Mouse (Mus musculus) spleen, adult 12 weeks (tissue): ENCODE results near the gene Ccr9.
"Not testable (repeated sequence)": the region's sequence is repeated elsewhere in the genome, so short reads cannot be mapped to it uniquely, and the experiment has no call there.

Experiments used
- DNase-seq: peaks from one replicate; pipeline ENCODE4 v3.0.0; 2022; ENCODE audit warnings: low spot score

The Ccr9 gene

DNA sequence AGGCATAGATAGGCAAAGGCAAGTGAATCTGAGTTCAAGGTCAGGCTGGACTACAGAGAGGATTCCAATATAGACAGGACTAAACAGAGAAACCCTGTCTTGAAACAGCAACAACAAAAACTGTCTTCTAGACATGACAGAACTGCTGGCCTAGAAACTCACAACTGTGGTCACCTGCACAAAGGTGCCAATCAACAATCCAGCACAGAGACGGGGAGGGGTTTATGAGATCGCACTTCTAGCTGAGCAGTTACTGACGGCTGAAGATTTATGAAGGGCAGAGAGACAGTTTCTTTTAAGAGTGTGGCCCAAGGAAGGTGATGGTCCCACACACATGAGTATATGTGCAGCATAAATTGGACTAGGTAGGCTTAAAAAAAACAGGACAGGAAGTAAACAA lies 38.1 kb downstream of the Ccr9 start:
- DNase-seq: no peak

DNA sequence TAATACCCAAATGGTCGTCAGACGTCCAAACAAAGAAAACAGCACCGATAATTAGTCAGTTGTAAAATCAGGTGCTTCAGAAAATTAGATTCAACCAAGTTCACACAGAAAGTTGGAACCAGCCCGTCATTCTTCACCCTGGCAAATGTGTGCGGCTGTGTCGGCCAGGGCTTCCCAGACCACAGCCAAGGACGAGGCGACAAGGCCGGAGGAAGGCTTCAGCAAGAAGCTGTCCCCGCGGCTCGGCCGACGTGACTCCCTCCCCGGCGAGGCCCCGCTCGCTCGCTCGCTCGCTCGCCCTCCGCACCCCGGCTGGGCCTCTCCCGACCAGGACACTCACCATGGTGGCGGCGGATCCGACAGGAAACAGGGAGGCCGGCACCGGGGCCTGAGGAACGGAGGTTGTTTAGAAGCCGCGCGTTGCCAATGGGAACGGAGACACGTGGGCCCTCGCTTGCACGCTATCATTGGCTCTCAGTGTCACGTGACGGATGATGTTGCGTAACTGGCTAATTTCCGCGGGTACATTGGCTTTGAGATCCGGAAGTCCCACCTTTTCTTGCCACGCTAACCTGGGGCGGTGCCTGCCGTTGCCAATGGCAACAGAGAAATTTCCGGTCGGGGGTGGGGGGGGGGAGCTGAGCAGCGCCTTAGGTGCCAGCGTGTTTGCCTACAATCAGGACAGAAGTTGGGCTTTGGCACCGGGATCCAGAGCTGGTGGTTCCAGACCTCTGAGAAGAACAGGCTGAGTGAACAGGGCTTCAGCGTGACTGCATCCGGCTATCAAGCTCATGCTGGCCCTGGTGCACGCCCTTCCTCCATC lies 39.2 kb downstream of the Ccr9 start, which contains the start of gene Lztfl1:
Lztfl1 (minus strand) TSS at position 512 of the 823 bp plus-strand sequence.
- DNase-seq: peak; percentile 86

DNA sequence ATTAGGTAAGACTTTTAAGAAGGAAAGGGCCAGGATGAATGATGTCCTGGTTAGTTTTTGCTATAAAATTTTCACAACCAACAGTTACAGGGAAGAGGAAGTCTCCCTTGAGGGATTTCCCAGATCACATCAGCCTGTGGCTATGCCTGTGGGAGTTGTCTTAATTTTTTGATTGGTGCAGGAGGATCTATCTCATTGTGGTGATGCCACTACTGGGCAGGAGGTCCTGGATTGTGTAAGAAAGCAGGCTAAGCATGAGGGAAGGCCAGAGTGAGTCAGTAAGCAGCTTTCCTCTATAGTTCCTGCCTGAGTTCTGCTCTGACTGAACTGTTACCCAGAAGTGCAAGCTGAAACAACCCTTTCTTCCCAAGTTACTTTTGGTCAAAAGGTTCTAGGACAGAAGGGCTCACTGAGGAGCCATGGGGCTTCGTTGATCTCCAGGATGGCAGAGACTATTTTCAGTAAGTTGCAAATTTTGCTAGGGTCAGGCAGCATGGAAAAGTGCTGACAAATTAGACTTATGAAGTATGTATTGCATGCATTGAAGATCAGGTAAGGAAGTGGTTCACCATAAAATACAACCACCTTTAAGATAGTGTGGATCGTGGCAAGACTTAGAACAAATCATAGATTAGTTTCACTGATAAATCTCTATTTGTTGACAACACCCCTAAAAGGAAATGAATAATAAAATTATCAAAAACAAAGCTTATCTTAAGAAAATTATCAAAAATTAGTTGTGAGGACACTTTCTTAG lies 44.7 kb downstream of the Ccr9 start:
- no peak for DNase-seq

DNA sequence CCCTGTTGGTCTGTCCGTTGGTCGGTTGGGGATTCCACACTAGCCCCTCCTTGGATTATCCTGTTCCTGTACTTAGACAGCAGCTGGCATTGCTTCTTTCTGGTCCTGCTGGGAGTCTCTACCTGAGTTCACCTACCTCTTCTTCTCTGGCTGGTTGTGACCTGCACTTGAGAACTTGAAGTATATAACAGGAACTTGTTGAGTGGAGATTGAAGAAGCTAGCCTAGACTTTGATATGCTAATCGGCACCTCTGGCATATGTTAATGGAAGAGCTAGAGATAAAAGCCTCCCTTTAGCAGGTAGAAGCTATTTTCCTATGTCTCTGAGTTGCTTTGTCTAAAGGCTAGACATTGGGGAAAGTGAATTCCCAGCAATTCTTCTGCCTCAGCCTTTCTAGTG lies 53.0 kb downstream of the Ccr9 start:
- no peak for DNase-seq

DNA sequence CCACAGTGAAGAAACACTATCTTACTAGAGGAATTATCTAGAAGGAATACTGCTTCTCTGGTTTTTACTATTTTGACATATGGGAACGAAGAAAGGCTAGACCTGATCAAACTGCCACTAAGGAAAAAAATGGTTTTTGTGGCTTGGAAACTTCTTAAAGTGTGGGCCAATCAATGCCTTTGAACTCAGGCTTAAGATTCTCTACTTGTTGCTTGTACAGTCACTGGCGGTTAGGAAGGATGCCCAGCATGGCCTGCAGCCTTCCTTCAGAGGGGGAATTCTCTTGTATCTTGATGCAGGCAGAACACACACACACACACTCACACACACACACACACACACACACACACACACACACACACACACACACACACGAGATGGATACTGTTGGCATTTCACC lies 55.9 kb downstream of the Ccr9 start:
- DNase-seq: no peak

DNA sequence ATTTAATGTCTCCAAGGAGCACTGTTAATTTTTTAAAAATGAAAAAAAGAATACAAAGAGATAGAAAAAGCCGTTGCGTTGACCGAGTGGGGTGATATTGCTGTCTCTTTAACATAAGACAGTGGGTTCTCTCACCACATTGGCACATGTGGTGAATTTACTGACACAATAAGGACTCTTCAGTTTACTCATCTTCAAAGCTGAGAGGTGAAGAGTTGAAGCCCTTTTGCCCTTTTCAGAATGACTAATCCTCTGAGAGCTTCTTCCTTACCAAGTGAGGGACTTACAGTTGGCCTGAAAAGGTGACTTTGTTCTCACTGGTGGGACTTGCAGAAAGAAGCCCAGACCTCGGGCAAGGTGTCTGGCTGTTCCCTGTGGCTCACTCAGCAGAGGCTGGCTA lies 62.6 kb downstream of the Ccr9 start:
- no peak for DNase-seq

DNA sequence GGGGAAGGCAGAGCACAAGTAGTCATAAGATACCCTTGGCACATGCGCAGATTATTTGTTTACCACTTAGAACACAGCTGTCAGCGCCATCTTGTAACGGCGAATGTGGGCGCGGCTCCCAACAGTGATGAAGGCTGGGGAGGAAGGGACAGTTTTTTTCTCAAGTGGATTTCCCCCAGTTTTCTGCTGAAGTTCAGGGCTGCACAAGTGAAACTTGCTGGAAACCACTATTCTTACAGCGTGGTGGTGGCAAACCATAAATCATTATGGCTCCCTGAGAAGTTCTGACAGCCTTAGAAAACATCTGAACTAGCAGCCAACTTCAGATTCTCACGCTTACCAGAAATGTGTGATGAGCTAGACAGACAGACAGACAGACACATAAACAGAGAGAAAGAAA lies 71.4 kb downstream of the Ccr9 start:
- not testable (repeated sequence) for DNase-seq

DNA sequence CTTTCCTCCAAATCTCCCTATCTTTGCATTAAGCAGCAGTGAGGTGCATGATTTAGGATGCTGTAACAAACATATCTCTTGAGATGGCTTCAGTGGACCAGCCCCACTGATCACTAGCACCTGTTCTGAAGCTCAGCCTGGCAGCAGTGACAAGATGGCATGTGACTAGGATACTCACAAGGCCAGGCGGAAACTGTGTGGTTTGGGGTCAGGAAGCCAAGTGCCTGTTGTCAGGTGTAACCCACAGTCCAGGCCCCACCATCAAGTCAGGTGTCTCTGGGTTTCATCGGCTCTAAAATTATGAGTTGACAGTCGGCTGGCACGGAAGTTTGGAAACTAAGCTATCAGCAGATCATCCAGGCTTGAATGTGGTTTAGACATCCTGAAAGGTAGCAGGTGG lies 76.1 kb downstream of the Ccr9 start:
- peak; percentile 57 for DNase-seq

DNA sequence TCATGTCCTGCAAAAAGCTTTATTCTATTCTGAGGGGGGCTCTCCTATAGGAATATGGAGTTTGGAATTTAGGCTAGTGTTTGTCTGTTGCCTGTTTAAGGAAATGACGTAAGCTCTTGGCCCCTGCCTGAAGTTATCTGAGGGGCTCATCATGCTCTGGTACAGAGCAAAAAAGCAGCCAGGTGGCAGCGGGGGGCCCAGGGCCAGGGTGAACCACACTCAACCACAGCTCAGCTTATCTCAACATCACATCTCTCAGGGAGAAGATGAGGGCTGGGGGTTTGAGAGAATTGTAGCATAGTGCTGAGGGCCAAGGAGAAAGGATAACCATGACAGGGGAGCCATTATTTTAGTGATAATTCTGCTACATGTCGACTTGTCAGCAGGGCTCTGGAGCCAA lies 78.5 kb downstream of the Ccr9 start:
- DNase-seq: no peak

DNA sequence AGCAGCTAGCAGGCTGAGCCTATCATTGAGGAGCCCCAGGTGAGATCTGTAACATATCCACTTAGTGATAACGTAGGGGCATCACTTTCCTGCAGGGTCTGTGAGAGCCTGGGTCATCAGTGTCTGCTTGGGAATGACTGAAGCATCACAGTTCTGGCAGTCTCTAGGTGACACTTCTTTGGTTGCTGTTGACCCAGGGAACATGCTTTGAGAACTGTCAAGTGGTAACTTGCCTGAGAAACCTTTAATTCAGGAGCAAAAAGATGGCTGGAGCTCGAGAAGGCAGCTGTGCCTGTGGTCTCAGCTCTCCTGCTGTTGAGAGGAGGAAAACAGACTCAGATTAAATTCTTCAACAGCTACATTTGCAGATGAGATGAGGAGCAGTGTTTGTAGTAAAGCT lies 79.1 kb downstream of the Ccr9 start:
- DNase-seq: no peak

DNA sequence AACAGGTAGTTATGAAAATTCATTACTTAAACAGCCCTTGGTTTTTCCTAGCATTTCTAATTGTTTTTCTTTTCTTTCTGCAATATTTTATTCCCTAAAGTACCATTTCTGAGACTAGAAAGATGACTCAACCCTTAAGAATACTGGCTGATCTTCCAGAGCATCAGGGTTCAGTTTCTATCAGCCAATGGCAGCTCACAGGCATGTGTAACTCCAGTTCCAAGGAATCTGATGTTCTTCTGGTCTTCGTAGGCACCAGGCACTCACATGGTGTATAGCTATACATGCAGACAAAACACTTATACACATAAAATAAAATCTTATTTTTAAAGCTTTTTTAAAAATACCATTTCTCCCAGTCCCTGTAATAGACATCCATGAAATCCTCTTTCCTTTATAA lies 79.9 kb downstream of the Ccr9 start:
- no peak for DNase-seq

DNA sequence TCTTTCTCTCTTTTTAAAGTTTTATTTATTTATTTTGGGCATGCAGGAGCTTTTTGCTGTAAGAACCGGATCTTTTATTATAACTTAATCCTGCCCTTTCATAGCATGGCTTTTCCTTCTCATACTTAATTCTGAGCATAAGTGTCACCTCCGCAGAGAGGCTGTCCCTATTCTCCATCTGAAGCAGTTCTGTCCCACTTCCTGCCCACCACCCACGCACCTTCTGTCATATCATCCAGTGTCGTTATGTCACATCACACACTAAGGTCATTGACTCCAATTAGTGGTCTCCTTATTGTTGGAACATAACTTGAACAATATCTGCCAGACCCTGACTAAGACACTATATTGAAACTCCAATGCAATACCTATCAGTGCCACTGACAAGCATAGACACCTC lies 80.4 kb downstream of the Ccr9 start:
- DNase-seq: no peak

DNA sequence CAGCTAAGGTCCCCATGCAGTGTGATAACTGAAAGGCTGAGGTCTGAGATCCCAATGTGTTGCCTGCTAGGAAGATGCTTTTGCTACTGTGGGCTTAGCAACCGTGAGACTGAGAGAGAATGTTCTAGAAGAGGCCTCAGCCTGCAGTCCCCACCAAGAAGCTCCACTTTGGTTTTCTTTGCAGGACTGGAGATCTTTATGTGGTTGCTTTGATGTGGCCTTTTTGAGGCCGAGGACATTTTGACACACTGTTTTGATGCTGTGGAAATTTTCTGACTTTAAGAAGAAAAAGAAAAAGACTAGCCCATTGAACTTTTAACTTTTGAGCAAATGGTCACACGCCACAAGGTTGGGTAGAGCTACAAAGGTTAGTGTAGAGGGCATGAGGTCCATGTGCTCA lies 82.6 kb downstream of the Ccr9 start:
- no peak for DNase-seq

DNA sequence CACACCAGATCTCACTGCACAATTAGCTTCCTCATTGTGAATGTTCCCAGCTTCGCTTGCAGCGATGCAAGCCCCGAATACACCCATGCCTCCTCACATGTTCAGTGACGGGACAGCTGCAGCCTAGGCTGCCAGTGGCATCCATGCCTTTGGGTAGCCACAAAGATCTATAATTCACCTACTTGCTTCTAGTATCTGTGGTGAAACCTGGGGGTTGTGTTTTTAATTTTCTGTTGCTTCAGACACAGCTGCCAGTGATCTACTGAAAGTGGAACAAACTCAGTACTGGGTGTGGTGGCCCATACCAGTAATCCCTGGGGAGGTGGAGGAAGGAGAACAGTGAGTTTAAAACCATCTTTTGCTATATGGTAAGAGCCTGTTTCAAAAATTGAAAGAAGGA lies 84.6 kb downstream of the Ccr9 start:
- no peak for DNase-seq

DNA sequence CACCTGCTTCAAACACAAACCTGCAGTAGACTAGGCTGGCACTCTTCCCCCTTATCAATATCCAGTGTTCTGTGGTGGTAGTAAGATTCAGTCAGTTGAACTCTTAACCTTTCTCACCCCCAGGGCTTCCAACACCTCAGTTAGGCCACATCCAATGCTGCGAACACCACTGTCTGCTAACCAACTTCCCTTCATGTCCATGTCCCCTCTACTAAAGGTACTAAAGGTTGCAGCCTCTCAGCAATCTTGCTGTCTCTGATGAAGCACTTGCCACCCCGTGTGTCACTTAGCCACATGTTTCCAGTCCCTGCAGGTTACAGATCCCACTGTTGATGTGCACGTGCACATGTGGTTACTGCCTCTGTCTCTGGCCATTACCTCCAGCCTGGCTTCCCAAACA lies 85.5 kb downstream of the Ccr9 start:
- no peak for DNase-seq

DNA sequence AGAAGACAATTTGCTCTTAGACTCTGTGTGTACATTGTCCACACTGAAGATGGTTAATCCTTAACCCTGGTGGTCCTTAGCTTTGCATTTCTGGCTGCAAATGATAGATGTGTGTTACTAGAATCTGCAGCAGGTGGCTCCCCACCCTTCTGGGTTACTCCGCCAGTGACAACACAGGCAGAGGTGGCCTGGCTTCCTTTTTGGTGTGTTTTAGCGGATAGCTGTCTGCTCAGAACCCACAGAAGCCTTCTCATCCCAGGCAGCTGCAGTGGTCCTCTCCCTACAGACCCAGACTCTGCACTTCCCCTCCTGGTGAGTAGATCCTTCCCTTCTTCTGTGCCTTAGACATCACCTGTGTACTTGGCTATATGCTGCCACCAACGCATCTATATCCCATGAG lies 88.8 kb downstream of the Ccr9 start:
- no peak for DNase-seq

DNA sequence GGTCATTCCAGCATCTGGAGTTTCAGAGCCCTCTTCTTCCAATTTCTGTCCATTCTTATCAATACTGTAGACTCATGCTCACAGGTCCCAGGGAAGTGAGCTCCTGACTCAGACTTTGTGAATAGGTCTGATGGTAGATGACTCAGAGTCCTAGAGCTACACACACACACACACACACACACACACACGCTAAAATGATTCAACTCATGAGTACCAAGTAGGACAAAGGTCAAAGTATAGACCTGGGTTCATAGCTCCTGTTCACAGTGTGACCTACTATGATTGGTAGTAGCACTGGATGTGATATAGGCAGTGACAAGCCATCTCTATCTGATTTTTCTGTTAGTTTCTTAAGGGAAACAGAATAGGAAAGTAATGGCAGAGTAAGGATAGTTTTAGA lies 90.2 kb downstream of the Ccr9 start:
- no peak for DNase-seq

DNA sequence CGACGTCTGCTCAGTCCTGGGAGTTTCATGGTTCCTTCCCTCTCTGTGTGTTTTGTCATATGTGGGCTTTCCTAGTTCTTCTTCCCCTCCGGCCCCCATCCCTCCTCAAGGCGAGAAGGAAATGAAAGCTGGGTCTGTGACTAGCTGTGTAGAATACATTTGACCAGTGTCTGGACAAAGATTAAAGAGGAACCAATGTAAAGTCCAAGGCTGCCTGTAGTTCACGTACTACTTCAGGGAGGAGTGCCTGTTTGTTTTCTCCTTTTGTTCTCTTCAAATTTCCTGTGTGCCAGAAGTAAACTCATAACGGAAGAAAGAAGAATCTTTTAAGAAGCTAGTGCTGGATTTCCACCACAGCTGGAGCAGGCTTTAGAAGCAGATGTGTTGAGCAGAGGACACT lies 91.3 kb downstream of the Ccr9 start:
- no peak for DNase-seq

DNA sequence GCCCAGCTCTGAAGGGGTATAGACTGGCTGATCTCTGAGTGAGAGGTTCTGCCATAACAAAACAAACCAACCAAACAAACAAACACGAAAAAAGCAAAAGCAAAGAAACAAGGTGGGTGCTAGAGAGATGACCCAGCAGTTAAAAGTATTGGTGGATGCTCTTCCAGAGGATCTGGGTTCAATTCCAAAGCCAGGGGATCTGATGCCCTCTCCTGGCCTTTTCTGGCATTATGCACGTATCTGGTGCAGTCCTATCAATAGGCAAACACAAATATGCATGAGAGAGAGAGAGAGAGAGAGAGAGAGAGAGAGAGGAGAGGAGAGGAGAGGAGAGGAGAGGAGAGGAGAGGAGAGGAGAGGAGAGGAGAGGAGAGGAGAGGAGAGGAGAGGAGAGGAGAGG lies 95.1 kb downstream of the Ccr9 start:
- DNase-seq: not testable (repeated sequence)

DNA sequence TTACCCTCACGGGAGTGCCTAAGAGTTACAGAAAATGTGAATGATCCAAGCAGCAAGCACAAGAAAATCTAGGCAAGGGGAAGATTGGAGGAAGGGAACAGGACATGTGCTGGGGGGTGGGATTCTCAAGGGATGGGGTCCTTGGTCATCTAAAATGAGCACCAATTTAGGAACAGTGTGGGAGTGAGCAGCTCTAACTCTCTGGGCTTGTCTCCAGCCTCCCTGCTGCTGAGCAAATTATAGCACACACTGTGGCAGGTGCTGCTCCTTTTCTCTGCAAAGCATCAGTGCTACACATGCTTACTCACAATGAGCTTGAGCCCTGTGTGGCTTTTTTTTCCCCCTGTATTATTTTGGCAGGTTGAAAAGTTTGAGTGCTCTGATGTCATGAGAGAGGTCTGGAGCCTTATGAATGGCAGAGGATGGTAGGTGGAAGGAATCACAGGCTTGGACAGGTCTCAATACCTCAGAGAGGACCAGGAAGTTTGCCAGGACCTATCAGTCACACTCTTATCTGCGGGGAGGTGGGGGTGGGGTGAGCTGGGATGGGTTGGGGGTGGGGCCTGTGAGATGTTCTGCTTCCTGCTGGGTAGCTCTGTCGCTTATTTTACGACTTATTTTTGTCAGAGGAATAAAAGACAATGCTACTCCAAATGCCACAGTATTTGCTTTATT lies 110.8 kb downstream of the Ccr9 start:
- no peak for DNase-seq

DNA sequence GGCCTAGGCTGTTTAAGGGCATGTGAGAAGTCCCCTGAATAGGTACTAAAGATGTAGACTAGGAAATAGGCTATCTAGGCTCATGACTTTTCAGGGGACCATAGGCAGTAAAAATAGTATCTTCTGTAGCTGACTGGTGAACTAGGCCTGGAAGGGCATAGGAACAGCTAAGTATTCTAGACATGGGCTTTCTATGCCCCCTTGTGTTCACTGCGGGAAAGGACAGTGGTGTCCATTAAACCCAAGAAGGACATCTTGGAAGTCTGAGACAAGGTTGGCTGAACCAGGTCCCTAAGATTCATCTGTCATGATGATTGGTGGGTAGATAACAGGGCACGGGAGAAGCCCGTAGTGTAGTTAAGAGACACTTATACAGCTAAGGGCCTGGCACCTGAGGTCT lies 117.9 kb downstream of the Ccr9 start:
- DNase-seq: peak; percentile 10

DNA sequence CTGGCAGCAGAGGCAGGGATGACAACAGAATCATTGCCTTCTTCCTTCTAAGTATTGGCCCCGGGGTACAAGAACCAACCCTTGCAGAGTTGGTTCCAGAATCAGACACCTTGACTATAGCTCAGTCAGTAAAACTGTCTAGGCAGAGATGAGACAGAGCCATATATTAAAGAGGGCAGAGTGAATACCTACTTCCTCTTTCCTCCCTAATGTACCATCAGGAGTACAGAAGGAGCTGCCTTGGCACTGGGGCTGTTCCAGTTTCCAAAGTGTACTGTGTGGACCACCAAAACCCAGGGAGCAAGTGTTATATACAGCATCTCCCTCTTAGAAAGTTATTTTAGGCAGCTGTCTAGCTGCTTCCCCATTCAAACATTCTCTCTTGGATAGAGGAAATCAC lies 123.3 kb downstream of the Ccr9 start:
- no peak for DNase-seq

DNA sequence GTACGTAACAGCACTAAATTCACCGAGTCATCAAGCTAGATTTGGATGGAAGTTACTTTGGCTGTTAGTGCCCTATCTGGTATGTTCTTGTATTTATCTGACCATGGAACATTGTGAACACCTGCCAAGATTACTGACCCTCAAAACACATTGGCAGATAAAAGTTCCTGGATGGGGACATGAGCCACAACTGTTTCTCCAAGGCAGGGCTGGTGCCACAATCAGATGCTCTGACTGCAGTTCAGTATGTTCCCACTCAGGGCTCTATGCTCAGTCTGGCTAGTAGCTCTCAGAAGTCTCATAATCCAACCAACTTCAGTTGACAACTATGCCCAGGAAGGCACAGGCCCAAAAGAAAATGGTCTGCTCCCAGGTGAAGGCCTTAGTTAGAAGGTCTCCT lies 124.2 kb downstream of the Ccr9 start:
- no peak for DNase-seq
